Mouse (Mus musculus) liver, adult (tissue): ENCODE measurements around the gene BC004004.

Experiments
- GATA4 ChIP-seq: IDR thresholded peaks from 2 replicates; pipeline ENCODE4 v1.6.1; 2014; ENCODE audit warnings: mild to moderate bottlenecking, low read length; ENCODE audit not compliant: insufficient replicate concordance

Gene BC004004

DNA sequence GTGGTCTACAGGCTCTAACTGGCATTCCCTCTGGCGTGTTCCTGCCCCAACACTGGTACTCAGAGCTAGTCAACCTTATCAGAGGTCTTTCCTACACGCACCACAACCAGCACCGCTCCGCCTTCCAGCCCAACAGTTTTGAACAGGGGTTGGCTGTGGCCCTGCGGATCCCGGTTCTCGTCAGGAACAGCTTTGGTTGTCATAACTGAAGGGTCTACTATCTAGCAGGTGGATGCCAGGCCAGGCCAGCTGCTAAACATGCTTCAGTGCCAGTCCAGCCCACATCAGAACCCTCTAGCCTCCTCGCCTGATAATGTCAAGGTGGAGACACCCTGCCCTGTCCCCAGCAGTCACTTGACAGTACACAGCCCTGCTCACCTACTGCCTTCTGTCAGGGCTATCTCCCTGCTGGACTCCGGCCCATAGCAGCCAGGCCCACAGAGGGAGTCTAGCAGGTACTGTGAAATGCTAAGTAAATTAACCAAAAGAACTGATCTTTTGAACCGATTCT, 11.5 kb upstream of the BC004004 start:
- no peak for TF ChIP-seq GATA4

DNA sequence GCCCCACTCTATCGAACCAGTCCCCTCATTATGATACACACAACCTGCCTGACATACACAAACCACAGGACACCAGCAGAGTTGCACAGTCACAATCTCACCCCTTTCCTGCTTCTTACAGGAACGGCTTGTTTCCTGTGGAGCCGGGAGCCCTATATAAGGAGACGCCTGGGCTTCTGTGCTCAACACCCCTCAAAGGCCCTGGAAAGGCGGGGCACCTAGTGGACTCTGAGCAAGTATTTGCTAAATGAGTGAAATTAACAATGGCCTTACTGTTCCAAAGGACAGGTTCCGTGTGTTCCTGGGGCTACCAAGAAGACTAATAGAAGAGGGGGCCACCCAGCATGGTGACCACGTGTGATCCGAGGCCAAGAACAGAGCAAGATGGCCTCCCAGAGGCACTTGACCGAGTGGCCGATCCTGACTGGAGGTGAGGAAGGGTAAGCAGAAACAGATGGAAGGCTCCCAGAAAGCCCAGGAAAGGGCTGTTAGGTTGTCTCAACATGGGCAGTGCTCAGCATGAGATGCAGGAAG, 10.5 kb upstream of the BC004004 start:
- no peak for TF ChIP-seq GATA4

DNA sequence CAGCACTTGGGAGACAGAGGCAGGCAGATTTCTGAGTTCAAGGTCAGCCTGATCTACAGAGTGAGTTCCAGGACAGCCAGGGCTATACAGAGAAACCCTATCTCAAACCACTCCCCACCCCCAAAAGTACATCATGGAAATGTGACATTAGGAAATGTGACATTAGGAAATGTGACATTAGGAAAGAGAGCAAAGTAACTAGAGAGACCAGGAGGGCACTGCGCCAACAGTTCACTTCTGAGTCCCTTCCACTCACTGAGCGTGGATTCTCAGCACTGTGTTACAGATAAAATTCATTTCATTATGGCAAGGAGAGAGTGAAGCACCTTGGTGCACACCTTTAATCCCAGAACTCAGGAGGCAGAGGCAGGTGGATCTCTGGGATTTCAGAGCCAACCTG, 9.7 kb upstream of the BC004004 start:
- no peak for TF ChIP-seq GATA4

DNA sequence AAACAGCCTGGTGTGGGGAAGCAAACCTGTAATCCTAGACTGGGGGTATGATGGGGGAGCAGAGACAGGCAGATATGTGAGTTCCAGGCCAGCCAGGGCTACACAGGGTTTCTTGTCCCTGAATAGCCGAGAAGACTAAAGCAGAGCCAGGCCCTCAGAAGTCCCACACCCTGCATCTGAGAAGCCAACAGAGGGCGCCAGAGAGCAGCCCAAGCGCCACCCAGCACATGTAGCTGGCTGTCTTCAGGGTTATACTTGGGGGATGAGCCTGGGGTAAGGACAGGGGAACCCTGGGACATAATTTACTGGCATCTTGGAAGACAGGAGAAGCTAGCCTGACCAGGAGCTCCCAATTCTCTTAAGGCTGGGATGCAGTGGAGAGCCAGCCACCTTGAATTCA, 9.1 kb upstream of the BC004004 start:
- TF ChIP-seq GATA4, result no peak

DNA sequence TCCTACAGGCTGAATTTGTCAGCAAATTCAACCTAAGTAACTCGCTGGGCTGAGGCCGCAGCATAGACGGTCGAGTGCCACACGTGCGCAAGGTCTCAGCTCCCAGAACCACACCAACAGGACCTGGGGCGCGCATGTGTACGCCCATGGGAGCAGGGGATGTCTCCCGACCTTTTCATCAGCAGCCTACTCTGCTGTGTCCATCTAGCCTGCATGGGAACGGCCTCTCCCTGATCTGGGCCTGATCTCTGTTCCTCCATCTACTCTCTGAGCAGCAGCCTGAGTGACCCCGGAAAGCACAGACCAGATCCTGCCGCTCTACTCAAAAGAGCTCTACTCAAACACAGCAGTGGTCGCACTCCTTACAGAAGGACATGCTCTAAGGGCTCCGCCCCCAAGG, 8.1 kb upstream of the BC004004 start:
- no peak for TF ChIP-seq GATA4

DNA sequence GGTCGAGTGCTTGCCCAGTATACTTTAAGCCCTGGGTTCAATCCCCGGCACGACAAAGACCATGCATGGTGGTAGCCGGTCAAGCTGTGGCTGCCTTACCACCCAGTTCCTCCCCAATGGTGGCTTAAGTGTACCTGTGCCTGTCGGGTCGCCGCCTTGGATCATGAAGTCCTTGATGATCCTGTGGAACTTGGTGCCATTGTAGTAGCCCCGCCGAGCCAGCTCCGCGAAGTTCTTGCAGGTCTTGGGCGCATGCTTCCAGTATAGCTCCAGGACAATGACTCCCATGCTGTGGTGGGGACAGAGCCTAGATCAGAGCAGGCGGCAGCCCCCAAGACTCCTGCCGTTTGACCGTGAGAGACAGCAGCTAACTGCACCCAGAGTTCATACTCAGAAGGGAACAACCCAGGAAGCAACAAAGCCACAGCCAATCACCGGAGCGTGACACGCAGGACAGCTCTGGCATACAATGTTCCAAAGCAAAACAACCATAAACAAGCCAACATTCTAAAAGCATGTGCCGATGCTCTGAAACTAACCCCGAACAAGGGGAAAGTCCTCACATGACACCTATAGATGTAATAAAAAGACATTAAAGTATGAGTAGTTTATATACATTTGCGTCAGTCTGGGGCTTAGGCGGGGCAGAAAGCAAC, 6.9 kb upstream of the BC004004 start:
- TF ChIP-seq GATA4, result no peak

DNA sequence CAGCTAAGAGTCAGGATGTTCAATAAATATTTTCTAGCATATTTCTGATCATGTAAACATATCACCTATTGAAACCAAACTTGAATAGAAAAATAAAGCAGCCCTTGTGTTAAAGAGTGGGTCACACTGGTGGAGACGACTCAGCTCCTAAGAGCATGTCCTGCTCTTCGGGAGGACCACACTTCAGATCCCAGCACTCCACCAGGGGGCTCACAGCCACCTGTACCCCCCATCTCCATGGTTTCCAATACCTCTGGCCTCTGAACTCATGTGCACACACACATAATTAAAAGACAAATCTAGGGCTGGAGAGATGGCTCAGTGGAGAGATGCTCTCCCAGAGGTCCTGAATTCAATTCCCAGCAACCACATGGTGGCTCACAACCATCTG, 6.3 kb upstream of the BC004004 start:
- no peak for TF ChIP-seq GATA4

DNA sequence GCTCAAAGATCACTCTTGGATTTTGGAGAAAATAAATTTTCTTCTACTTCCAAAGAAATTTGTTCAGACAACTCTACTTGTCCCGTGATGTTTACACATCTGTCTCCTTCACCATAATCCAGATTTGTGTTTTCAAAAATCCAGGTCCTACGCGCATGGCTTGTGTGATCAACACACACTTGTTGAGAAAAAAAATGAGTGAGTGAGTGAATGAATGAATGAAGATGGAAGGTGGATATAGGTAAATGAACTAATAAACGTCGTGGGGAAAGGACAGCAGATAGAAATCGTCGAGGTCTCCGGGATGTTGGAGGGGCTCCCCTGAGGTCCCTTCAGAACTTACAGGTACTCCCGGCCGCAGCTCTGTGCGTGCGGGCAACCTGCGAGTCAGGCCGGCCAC, 5.2 kb upstream of the BC004004 start:
- no peak for TF ChIP-seq GATA4

DNA sequence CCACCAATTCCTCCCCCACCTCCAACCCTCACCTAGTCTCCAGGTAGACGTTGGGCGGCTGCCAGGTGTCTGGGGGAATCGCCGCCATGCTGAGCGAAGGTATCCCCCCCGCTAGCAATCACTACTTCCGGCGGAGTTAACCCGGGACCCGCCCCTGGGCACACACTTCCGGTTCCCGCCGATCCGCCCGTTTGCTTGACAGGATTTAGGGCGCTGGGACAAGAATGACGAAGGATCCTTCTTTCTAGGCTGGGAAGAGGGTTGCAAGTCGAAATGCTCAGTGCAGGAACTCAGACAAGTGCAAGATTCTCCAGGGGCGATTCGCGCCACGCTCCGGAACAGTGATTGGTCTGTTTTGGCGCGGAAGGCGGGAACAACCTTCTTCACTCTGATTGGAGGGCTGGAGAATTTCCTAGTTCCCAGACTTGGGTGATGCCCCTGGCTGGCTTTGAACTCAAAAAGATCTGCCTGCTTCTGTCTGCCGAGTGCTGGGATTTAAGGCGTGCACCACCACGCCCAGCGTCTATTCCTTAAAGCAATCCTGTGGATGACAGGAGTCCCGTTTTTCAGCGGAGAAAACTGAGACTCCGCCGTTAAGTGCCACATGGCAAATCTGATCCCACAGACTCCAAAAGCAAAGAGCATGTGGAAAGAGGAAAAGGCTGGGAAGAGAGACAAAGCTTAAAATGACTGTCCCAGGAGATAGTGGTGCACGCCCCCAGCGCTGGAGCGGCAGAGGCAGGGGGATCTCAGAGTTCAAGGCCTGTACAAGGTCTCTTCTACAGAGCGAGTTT, 4.6 kb upstream of the BC004004 start, which contains the start of gene Ppil1:
Ppil1 (minus strand) TSS at position 347 of the 794 bp plus-strand sequence.
- TF ChIP-seq GATA4, result no peak

DNA sequence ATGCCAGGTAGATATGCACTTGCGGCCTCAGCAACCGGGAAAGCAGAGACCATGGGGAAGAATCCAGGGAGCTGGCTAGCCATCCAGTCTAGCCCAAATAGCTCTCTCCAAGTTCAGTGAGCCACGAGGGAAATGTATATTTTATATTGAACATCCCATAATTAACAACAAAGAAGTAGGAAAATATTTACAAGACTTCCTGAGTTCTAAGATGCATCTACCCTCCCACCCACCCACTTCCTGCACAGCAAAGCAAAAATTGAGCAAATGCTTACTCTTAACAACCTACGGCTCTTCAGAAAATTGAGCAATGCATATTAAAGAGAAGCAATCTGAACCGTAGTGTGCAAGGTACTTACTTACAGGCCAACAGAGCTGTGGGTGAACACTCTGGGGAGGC, 3.8 kb upstream of the BC004004 start:
- TF ChIP-seq GATA4, result no peak

DNA sequence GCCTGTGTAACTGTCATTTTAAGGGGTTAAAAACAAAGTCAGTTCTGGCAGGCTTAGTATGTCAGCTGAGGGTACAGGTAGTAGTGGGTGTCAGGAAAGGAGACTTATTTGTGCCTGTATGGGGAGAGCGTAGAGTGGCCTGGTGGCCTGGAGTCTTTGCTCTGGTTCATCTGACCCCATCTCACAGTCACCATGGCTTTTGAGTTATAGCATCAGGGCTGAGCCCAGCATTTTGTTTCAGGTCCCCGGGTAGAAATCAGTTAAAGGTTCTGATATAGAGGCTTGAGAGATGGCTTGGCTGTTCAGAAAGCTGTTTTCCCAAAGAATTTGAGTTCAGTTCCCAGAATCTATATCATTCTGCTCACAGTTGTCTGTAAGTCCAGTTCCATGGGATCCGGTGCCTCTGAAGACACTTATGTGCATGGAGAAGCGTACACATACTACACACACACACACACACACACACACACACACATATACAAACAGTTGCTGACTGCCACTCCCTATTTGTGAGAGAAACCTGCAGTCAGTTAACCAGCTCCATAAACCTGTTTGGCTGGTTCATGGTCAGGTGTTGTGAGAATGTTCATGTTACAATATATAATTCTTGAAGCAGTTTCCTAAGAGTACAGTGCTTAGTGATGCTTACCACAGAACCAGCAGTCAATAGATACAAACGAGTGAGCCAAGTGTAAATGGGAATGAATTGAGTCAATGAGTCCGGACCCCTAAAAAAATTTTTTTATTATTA, 482 bp upstream of the BC004004 start:
- no peak for TF ChIP-seq GATA4

DNA sequence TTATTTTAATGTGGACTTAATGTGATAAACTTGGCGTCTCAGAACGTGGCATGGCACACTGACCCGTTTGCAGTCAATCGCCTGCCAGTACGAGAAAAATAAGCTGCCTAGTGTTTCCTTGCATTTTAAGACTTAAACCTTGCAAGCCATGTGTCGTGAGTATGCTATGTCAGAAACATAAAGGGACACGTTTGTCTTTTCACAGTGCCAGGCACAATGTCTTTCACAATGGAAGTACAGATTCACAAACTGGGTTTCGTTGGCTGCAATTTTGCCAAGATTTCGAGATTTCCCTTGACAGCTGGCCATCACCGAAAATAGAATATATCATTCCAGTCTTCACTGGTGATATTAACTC, 740 bp downstream of the BC004004 start:
- TF ChIP-seq GATA4, result no peak

DNA sequence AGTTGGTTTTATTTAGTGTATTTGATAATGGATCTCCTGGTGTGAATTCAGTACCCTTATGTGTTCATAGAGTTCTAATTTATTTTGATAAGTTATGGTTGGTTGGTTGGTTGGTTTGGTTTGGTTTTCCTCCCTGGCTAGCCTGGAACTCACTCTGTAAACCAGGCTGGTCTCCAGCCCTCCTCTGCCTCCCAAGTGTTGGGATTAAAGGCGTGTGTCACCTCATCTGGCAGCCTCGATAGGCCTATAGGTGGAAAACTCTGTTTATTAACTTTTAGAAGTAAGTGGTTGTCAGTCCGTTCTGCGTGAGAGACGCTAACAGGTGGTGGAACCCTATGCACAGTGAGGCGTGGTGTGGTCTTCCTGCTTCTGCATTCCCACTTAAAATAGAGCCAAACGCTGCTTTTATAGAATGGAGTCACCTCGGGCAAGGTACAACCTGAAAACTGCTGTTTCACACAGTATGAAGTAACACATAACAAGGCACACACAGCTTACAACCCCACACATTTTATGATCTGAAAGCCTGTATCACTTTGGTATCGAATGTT, 1.6 kb downstream of the BC004004 start:
- no peak for TF ChIP-seq GATA4

DNA sequence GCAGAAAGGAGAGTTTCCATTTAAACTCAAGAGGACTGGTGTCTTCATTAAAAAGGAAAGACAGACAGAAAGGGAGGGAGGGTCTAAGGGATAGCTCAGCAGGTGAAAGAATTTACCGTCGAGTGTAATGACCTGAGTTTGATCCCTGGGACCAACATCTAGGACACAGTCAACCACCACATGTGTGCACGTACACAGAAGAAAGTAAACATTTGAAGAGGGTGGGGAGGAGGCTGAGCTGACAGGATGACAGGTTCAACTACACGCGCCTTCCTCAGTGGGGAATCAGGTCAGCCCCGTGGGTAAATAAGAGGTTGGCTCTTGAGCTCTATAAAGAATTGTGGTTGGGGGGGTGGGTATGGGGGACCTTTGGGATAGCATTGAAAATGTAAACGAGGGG, 4.6 kb downstream of the BC004004 start:
- TF ChIP-seq GATA4, result no peak

DNA sequence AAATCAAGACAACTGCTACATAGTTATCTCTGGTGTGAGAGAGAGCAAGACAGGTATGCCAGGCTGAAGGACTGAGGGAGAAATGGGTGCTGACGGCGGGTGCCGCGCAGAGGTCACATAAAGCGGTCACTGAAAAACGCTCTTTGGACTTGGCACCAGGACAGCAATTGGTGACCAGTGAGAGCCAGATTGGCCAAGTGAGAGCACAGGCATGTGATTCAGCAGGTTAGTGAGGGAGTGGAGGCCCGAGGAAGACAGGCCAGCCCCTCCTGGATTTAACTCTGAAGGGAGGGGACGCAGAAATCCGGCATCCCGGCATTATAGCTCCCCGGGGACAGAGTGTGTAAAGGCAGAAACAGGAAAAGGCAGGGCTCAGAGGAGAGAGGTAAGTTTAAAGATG, 5.3 kb downstream of the BC004004 start:
- no peak for TF ChIP-seq GATA4
